Mouse (Mus musculus) urinary bladder, postnatal 14 days (tissue): ENCODE results near the gene Cdk6.
A peak's percentile ranks its signal among the peaks of the same experiment; 100 is the strongest.
"Not testable (repeated sequence)": the region's sequence is repeated elsewhere in the genome, so short reads cannot be mapped to it uniquely, and the experiment has no call there.

ENCODE experiments used
- DNase-seq: peaks from one replicate; pipeline ENCODE4 v3.0.0; 2021; ENCODE audit warnings: low spot score

Gene Cdk6

DNA sequence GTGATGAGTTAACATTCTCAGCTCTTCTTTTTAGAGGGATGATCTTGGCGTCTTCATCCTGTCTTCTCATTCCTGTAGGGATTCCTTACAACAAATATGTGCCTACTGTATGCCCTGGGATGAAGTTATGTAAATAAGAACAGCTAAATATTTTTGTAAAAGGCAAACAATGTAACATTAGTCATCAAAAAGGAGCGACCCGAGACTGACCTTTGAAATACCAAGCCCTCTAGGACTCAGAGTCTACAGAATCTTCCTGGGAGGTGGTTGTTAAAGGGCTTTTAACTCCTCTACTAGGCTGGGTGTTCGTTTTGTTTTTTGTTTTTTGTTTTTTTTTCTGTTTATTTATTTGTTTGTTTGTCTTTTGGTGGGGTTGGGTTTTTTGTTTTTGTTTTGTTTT, 4.3 kb downstream of the Cdk6 start:
- DNase-seq, result not testable (repeated sequence)

DNA sequence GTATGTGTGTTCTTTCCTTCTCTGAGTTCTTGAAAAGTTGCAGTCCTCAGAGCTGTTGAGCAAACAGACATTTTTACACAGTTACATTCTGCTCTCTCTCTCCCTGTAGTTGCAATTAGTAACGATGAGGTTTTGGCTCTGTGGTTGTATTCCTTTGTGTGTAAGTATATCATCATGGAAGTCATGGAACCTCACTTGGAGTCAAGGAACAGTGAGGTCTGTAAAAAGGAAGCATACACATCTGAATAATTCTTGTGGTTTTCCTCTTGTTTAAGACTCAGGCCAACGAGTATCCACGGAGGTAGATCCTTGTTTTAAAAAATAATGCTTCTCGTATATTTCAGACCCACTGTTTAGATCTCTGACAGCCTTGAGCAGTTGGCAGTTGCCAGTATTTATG, 8.1 kb downstream of the Cdk6 start:
- not testable (repeated sequence) for DNase-seq

GRCm38 (mm10) chr5:3351836-3352235, 10.6 kb downstream of the Cdk6 start:
- not testable (repeated sequence) for DNase-seq

DNA sequence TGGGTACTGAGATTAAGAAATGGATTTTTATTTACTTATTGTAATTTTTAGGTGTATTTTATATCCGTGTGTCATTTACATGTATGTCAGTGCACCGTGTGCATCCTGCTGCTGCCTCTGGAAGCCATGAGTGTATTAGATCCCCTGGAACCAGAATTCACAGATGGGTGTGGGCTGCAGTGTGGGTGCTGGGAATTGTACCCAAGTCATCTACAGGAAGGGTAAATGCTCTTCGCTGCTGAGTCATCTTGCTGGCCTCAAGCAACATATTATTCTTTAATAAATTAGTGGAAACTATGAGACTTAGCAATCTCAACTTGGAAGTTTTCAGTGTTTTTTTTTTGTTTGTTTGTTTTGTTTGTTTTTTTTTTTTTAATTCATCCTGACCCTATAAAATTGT, 11.0 kb downstream of the Cdk6 start:
- DNase-seq, result no peak

GRCm38 (mm10) chr5:3352827-3353226, 11.5 kb downstream of the Cdk6 start:
- no peak for DNase-seq

- DNase-seq, result no peak
Measured at GRCm38 (mm10) chr5:3354307-3354706, 13.0 kb downstream of the Cdk6 start.

DNA sequence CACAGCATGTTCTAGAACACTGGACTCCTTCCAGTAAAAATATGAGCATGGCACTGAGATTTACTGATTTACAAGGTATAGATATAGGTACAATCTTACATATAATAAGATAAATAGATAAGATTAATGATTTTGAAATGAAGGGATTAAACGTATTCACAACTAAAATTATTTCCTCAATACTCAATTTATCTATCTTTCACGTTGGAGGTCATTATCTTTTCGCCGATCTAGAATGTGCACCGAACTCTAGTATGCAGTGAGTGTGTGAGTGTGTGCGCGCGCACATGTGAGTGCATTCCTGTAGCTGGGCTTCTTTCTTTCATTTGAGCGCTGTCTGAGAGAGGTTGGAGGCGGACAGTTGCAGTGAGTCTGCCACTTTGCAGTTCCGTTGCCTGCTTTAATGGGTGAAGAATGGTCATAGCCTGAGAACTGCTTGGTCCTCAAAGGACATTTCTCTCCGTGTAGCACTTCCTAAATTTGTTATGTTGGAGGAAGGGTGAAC, 13.8 kb downstream of the Cdk6 start:
- no peak for DNase-seq

- DNase-seq, result no peak
Measured at GRCm38 (mm10) chr5:3355560-3356260, 14.4 kb downstream of the Cdk6 start.

DNA sequence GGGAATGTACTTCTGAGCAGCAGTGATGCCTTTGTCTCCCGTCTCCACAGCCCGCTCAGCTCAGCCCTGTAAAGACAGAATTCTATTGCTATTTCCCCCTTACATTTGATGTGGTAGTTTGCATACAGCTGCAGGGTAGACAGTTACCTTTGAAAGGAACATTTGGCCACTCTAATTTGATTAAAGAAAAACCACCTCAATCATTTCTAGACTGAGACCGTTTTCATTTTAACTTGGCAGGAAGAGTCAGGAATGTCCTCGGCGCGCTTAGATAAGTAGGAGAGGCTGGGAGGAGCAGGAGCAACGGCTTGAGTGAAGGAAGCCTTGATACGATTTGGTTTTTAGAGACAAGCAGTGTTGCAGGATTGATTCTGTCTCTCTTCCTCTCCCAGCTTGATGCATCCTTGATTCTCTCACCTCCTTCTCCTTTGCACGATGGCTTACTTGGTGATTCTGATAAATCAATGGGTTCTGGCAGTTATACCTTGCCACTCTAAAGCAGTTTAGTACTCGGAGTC, 15.0 kb downstream of the Cdk6 start:
- DNase-seq, result no peak

DNA sequence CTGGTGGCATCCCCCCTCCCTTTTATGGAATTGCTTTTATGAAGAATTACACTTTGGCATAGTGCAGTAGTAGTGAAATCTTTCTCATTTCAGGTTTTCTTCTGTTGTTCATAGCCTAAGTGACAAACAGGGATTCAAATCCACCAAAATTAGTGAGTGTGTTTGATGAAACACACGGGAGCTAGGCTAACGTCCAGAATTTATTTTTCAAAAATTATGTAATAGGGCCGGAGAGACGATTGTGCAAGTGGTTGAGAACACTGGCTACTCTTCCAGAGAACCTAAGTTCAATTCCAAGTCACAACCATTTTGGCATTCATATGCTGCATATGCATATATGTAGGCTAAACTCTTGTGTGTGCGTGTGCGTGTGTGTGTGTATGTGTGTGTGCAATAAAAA, 16.2 kb downstream of the Cdk6 start:
- no peak for DNase-seq

DNA sequence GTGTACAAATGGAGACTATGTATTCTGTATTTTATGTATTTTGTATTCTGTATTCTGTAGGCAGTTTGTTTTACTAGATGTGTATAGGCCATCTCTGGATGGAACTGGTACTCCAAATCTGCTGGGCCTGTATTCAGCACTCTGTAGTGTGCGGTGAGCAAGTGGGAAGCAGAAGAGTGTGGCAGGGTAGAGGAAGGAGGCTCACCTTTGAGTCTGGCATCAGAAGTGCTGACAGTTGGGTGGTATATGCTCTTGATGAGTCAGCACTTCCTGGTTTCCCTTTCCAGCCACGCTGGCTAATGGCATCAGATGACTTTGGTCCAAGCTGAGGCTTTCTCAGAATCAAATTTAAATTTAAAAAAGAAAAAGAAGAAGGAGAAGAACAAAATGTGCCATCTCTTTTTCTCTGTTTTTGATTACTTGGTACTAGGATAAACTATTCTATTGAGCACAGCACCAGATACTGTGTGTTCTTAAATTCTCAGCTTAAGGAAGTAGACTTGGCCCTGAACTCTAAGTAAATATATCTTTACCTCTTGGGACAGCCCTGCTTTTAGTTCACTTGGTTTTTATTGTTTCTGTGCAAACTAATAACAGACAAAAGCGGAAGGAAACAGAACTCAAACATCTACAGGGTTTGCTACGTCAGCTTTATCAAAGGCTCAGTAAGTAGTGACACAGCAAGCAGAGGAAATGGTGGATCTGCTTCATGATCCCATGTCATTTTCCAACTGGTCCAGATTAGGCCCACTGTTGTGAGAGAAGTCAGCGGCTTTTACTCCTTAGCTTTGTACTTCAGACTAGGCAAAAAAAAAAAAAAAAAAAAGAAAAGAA, 17.6 kb downstream of the Cdk6 start:
- peak; percentile 7 for DNase-seq

- no peak for DNase-seq
Measured at GRCm38 (mm10) chr5:3359914-3360313, 18.6 kb downstream of the Cdk6 start.

- no peak for DNase-seq
Measured at GRCm38 (mm10) chr5:3361252-3361651, 20.0 kb downstream of the Cdk6 start.

DNA sequence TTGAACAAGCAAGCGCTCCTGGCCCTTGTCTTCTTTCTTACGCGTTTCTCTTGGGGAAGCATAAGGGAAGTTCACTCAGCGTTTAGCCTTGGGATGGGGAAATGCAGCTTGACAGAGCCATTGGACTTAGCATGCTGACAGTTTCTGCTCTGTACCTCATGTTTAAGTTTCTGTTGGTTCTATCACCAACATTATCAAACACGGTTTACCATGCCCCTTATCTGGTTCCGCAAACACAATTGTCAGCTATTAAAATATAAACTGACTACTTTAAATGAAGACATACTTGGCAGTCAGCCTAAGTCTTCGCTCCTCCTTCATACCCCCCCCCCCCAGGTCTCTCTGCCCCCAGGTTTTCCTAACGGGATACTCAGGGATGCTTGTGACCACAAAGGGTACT, 20.8 kb downstream of the Cdk6 start:
- no peak for DNase-seq

DNA sequence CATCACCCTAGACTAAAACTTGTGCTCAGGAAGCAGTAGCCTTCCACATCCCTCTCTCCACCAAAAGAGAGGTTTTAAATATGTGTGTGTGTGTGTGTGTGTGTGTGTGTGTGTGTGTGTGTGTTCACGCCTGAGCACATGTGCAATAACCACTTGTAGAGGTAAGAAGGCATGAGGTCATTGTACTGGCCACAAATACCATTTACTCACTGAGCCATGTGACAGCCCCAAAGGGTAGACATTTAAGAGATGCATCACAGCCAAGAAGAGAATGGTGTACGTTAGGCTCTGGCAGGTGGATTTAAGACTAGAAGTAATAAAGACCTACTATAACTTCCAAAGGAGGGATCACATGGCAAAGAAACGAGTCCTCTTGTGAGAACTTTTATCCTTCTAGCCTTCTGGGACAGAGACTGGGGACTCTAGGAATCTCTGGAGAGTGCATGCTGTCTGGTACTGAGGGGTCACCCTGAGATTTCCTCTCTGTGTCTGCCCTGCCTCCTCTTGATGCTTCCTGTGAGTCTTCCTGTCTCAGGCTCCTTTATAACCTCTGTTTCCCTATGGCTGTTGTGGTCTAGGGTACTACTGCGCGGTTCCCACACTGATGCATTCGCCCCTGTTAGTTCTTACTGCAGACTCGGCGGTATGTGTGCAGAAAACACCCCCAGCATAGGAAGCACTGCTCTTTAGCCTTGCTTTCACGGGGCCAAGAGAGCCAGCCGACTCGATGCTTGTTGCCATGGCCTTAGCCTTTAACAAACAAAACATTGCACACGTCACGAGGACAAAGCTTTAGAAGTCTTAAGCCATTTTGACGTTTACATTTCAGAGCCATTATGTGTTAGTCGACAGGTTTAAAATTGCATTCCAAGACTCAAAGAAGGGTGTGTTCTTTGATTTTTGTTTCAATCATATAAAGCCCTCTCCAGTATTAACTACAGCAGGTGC, 22.0 kb downstream of the Cdk6 start:
- no peak for DNase-seq

DNA sequence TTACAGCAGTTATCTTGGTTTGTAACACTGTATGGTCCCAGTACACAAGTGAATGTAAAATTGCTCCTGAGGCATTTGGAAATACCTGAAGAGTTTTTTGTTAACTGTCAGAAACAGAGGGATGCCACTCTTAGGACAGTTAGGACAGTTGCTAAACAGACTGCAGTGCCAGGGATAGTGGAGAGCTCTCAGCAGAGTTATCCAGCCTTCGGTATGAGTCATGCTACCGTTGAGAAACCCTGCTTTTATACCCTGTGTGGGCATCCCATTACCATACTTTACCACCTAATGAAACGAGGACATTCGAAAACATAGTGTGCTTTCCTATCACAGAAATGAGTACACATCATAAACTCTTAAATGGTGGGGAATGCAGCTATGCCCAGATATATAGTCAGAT, 25.8 kb downstream of the Cdk6 start:
- DNase-seq, result no peak

GRCm38 (mm10) chr5:3369317-3369716, 28.0 kb downstream of the Cdk6 start:
- DNase-seq, result no peak

DNA sequence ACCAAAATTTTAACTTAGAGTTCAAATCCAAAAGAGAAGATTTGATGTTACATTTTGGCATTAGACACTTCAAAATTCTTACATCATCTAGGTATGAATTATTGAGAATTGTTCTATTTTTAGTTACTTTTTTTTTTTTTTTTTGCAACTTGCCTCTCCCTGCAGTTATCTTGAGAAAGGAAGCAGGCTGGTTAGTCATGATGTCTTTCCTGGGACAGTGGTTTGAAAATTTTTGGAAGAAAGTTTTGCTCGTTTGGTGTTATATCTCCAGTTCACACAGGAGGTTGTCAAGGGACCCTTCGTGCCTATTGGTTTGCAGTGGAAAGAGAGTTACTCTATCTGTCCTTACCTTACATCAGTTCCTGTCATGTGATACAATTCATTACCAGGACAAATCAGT, 29.9 kb downstream of the Cdk6 start:
- no peak for DNase-seq

DNA sequence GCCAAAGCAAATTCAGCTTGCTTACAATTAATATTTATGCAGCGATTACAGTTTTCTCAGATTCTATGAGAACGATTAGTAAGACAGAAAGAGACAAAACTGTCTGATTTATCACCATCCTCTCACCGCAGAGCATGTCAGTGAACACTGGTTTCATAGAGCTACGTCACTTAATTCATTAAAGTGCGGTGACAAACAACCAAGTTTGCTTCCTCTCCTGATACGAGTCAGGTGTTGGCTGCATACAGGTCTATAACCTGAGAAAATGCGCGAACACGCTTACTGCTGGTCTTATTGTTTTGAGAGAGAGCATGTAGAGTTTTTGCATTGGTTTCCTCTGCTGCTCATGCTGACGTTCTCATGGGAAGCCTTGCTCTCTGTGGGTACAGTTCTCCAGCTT, 31.9 kb downstream of the Cdk6 start:
- no peak for DNase-seq

DNA sequence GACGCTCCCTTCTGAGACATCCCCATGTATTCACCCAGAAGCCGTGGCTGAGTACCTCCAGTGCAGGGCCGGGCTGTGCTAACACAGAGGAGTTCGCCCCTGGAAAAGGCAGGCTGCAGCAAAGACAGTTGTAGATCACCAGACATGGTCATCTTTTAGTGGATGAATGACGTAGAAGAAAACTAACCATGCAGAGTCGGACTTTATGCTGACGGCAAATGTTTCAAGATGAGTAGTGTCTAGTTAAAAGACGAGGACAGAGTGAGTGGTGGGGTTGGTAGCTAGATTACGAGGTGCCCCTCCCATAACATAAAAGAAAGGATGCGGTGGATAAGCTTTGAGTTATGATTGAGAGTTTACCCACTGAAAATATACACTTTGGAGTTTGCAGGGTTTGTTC, 33.5 kb downstream of the Cdk6 start:
- no peak for DNase-seq

GRCm38 (mm10) chr5:3376167-3376566, 34.9 kb downstream of the Cdk6 start:
- no peak for DNase-seq

DNA sequence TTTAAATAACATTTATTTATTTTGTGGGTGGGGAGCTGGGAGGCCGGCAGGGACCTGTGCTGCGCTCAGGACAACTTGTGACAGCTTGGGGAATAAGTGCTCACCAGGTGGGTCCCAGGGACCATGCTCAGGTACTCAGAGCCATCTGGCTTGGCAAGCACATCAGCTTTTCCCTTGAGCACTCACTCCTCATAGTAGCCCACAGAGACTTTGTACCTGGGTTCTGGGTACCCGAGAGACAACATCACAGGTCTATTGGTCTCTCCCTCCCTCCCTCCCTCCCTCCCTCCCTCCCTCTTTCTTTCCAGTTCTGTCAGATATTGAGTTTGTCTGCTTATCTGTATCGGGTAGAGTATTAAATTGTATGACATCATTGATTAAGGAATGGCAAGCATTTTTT, 38.0 kb downstream of the Cdk6 start:
- no peak for DNase-seq
